Mouse (Mus musculus) G1E-ER4 (cell line): ENCODE results near the gene Acss1. TPM values are rescaled to one million over a fixed set of nuclear protein-coding genes. Genes with fewer than 3 reads are reported as not detected.

Experiments
- GATA1 ChIP-seq: IDR thresholded peaks from one replicate; pipeline ENCODE4 v1.8.0; 2012; ENCODE audit warnings: low read length, inconsistent platforms
- polyA plus RNA-seq: library from polyadenylated mRNA; stranded (reverse); fragments of >175 nt; gene quantifications from 2 replicates; pipeline ENCODE4 v1.2.3, GENCODE M21; 2012

Gene Acss1
- 21.2 and 34.7 TPM in 2 replicates for polyA plus RNA-seq

- no peak for TF ChIP-seq GATA1
Observed at GRCm38 (mm10) chr2:150667820-150668766, at the start of gene Acss1. Gene Acss1, minus strand, starts transcription at chr2:150668500.

- TF ChIP-seq GATA1: no peak
Observed at GRCm38 (mm10) chr2:150712167-150712674, 43.9 kb upstream of the Acss1 start.

- no peak for TF ChIP-seq GATA1
Observed at GRCm38 (mm10) chr2:150691481-150692170, 23.3 kb upstream of the Acss1 start.

- no peak for TF ChIP-seq GATA1
Observed at GRCm38 (mm10) chr2:150690216-150690615, 21.9 kb upstream of the Acss1 start.

GRCm38 (mm10) chr2:150689223-150689800, 21.0 kb upstream of the Acss1 start, which contains the start of gene Vsx1:
Gene Vsx1, minus strand, starts transcription at chr2:150689360.
- TF ChIP-seq GATA1: no peak

- no peak for TF ChIP-seq GATA1
Observed at GRCm38 (mm10) chr2:150688541-150689186, 20.4 kb upstream of the Acss1 start.

GRCm38 (mm10) chr2:150687871-150688540, 19.7 kb upstream of the Acss1 start:
- TF ChIP-seq GATA1: no peak

GRCm38 (mm10) chr2:150685389-150685788, 17.1 kb upstream of the Acss1 start:
- TF ChIP-seq GATA1: no peak

- no peak for TF ChIP-seq GATA1
Observed at GRCm38 (mm10) chr2:150684451-150684850, 16.2 kb upstream of the Acss1 start.

GRCm38 (mm10) chr2:150681581-150681980, 13.3 kb upstream of the Acss1 start:
- no peak for TF ChIP-seq GATA1

- no peak for TF ChIP-seq GATA1
Observed at GRCm38 (mm10) chr2:150678392-150678791, 10.1 kb upstream of the Acss1 start.

GRCm38 (mm10) chr2:150675525-150675924, 7.2 kb upstream of the Acss1 start:
- no peak for TF ChIP-seq GATA1

GRCm38 (mm10) chr2:150674900-150675299, 6.6 kb upstream of the Acss1 start:
- no peak for TF ChIP-seq GATA1

- no peak for TF ChIP-seq GATA1
Observed at GRCm38 (mm10) chr2:150673929-150674328, 5.6 kb upstream of the Acss1 start.

- no peak for TF ChIP-seq GATA1
Observed at GRCm38 (mm10) chr2:150671609-150672290, 3.5 kb upstream of the Acss1 start.
